Mouse (Mus musculus) bone marrow macrophage, adult 2 months (primary cell): ENCODE data around the gene Npas3.

Experiments
- CTCF ChIP-seq: IDR thresholded peaks from 2 replicates; pipeline ENCODE4 v1.5.1; 2012; ENCODE audit warnings: low read depth, mild to moderate bottlenecking, low read length, moderate library complexity
- POLR2A ChIP-seq: IDR thresholded peaks from 2 replicates; pipeline ENCODE4 v1.6.1; 2012; ENCODE audit warnings: mild to moderate bottlenecking, low read depth, low read length, borderline replicate concordance

DNA sequence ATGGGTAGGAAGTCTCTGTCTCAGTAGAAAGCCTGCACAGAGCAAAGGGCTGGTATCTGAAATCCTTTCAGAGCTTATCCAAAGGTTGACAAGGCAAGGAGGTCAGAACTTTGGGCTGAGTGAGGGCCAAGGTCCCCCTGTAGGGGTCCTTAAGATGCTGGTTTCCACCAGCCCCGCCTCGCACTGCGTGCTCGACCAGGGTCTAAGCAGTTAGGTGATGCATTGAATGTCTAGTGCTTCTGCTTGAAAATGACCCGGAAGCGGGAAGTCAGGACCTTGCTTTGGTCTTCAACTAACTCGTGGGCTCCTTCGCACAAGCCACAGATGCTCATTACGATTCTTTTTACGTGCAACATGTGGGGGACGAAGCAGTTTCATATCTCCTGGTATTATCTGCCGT, 2.3 kb upstream of the Npas3 start:
- TF ChIP-seq CTCF (no peak), POLR2A (no peak)
